Mouse (Mus musculus): ENCODE measurements at regions not wholly inside any gene's neighbourhood (a gene's known extent, or its start where the extent isn't known, plus 50 kb on each side); places are given as distances from the start of the nearest gene placed in this dataset.

DNA sequence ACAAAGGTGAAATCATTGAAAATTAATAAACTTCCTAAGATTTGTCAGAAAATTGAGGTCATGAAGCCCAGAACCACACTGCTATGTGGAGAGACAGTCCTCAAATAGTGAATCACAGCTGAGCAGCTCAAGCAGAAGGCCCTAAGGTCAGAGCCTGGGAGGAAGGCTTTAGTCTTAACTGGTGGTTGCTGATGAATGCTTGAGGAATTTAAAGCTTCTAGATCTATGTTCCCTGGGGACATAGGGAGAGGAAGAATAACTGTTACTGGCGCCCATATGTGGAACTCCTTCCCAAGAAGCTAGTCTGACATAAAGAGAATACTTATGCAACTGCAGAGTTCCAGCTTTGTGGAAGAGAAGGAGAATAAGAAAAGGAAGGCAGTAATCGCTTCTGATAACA, 919.5 kb downstream of the D3Ertd751e start:
- TF ChIP-seq CTCF (IDR thresholded peaks at IDR 0.05; ENCODE audit: borderline replicate concordance, insufficient read depth, low read length) (no peak), POLR2A (IDR thresholded peaks at IDR 0.05; ENCODE audit: low read depth, low read length) (no peak)
- no peaks in the 10 kb centered on the region for H3K4me1 ChIP-seq (ENCODE audit: control insufficient read depth, insufficient read depth, low read length)
- H3K4me3 ChIP-seq (ENCODE audit: insufficient read depth, low read length) = no peak overlapping the region
- peak overlapping the region; percentile 68 for H3K27ac ChIP-seq (ENCODE audit: insufficient read depth, low read length)

DNA sequence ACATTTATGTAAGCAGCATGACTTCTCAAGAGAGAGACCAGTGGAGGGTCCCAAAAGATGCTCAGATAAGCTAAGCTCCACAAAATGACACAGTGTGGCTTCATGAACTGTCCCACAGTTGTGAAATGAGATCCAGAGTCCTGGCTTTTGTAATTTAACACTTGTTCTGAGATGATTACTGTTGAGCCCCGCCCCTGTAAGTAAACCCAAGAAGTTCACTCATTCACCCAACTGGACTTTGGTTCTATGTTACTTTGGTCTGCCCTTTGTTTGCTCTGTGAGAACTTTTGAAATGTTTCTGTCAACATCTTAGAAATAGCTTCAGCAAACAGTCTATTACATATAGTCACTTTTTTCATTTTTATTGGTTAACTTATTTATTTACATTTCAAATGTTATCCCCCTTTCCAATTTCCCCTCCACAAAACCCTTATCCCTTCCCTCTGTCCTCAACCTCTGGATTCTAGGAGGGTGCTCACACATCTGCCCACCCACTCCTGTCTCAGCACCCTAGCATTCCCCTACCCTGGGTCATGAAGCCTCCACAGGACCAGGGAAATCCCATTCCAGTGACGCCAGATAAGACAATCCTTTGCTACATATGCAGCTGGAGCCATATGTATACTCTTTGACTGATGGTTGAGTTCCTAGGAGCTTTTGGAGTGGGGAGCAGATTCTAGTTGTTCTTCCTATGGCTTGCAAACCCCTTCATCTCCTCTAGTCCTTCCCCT, 934.4 kb downstream of the D3Ertd751e start:
- no peak overlapping the region for H3K27ac ChIP-seq (ENCODE audit: insufficient read depth, low read length)
- no peaks in the 10 kb centered on the region for H3K4me1 ChIP-seq (ENCODE audit: control insufficient read depth, insufficient read depth, low read length)
- TF ChIP-seq POLR2A (IDR thresholded peaks at IDR 0.05; ENCODE audit: low read depth, low read length) (no peak), CTCF (IDR thresholded peaks at IDR 0.05; ENCODE audit: borderline replicate concordance, insufficient read depth, low read length) (no peak)
- H3K4me3 ChIP-seq (ENCODE audit: insufficient read depth, low read length) = no peak overlapping the region

DNA sequence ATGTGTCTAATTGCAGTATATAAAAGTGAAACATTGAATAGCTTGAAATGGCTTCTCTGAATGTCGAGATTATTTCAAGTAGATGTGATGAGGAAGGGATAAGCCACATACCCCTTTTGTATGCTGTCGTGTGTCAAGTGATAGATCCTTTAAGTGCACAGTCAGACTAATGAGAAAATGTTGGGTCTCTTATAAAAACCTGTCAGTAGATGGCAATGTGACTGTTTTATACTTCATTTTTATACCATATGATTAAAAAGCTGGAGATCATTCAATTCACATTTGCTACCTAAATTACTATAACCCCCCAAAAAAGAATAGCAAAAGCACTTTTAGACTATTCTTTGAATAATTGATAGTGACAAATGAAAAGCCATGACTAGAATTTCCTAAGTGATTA, 952.3 kb downstream of the D3Ertd751e start:
- H3K27ac ChIP-seq (ENCODE audit: insufficient read depth, low read length) = no peak overlapping the region
- H3K4me1 ChIP-seq (ENCODE audit: control insufficient read depth, insufficient read depth, low read length) = no peaks in the 10 kb centered on the region
- no peak overlapping the region for H3K4me3 ChIP-seq (ENCODE audit: insufficient read depth, low read length)
- TF ChIP-seq CTCF (IDR thresholded peaks at IDR 0.05; ENCODE audit: borderline replicate concordance, insufficient read depth, low read length) (no peak), POLR2A (IDR thresholded peaks at IDR 0.05; ENCODE audit: low read depth, low read length) (no peak)

- no peak for TF ChIP-seq POLR2A (IDR thresholded peaks at IDR 0.05; ENCODE audit: low read depth, low read length)
- TF ChIP-seq CTCF (IDR thresholded peaks at IDR 0.05; ENCODE audit: borderline replicate concordance, insufficient read depth, low read length) = no peak
- Histone ChIP-seq H3K4me3 (ENCODE audit: insufficient read depth, low read length) (no peak overlapping the region), H3K27ac (ENCODE audit: insufficient read depth, low read length) (no peak overlapping the region), H3K4me1 (ENCODE audit: control insufficient read depth, insufficient read depth, low read length) (no peaks in the 10 kb centered on the region)
Observed at GRCm38 (mm10) chr3:42738910-42739309, 996.5 kb downstream of the D3Ertd751e start.

- Histone ChIP-seq H3K27ac (ENCODE audit: insufficient read depth, low read length) (peak overlapping the region; percentile 55), H3K4me1 (ENCODE audit: control insufficient read depth, insufficient read depth, low read length) (no peaks in the 10 kb centered on the region), H3K4me3 (ENCODE audit: insufficient read depth, low read length) (no peak overlapping the region)
- TF ChIP-seq POLR2A (IDR thresholded peaks at IDR 0.05; ENCODE audit: low read depth, low read length) (no peak), CTCF (IDR thresholded peaks at IDR 0.05; ENCODE audit: borderline replicate concordance, insufficient read depth, low read length) (no peak)
Observed at GRCm38 (mm10) chr3:42753130-42753529, 1010.7 kb downstream of the D3Ertd751e start.

DNA sequence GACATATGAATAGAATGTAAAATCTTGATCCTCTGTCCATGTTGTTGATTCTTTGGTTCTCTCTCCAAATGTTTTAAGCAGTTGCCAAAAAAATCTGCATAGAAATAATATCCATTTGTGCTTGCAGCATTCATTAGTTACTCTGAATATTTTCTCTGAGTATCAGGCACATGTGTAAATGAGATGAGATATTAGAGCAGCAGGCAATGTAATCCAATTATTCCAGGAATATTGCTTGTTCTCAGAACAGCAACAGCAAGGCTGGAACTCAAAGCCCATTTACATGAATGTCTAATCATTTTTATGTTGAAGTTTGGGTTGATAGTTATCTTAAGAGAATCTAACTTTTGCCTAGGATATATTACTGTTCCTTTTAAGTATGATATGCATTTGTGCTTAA, 1014.9 kb downstream of the D3Ertd751e start:
- no peak for TF ChIP-seq POLR2A (IDR thresholded peaks at IDR 0.05; ENCODE audit: low read depth, low read length)
- TF ChIP-seq CTCF (IDR thresholded peaks at IDR 0.05; ENCODE audit: borderline replicate concordance, insufficient read depth, low read length) = no peak
- H3K4me3 ChIP-seq (ENCODE audit: insufficient read depth, low read length) = no peak overlapping the region
- H3K4me1 ChIP-seq (ENCODE audit: control insufficient read depth, insufficient read depth, low read length) = no peaks in the 10 kb centered on the region
- H3K27ac ChIP-seq (ENCODE audit: insufficient read depth, low read length) = no peak overlapping the region

- Histone ChIP-seq H3K4me1 (ENCODE audit: control insufficient read depth, insufficient read depth, low read length) (no peaks in the 10 kb centered on the region), H3K27ac (ENCODE audit: insufficient read depth, low read length) (no peak overlapping the region), H3K4me3 (ENCODE audit: insufficient read depth, low read length) (no peak overlapping the region)
- TF ChIP-seq CTCF (IDR thresholded peaks at IDR 0.05; ENCODE audit: borderline replicate concordance, insufficient read depth, low read length) (no peak), POLR2A (IDR thresholded peaks at IDR 0.05; ENCODE audit: low read depth, low read length) (no peak)
Observed at GRCm38 (mm10) chr3:42757830-42758385, 1015.5 kb downstream of the D3Ertd751e start.

GRCm38 (mm10) chr3:42762205-42762604, 1019.8 kb downstream of the D3Ertd751e start:
- TF ChIP-seq POLR2A (IDR thresholded peaks at IDR 0.05; ENCODE audit: low read depth, low read length) = no peak
- TF ChIP-seq CTCF (IDR thresholded peaks at IDR 0.05; ENCODE audit: borderline replicate concordance, insufficient read depth, low read length) = no peak
- Histone ChIP-seq H3K4me3 (ENCODE audit: insufficient read depth, low read length) (no peak overlapping the region), H3K27ac (ENCODE audit: insufficient read depth, low read length) (no peak overlapping the region), H3K4me1 (ENCODE audit: control insufficient read depth, insufficient read depth, low read length) (no peaks in the 10 kb centered on the region)

DNA sequence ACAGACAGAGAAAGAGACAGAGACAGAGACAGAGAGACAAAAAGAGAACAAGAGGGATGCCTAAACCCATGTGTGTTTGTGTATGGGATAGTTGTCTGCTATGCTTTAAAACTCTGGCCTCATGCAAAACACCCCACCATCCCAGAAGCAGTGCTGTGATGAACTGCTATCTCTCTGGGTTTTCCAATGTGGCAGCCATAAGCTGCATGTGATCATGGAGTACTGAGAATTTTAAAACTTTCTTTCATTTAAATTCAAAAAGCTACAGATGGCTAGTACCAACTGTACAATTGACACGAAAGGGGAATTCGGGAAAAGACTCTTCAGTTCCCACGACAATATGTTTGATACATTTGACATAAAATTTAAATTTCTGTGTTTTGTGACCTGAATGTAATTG, 1041.1 kb downstream of the D3Ertd751e start:
- Histone ChIP-seq H3K27ac (ENCODE audit: insufficient read depth, low read length) (no peak overlapping the region), H3K4me1 (ENCODE audit: control insufficient read depth, insufficient read depth, low read length) (no peaks in the 10 kb centered on the region), H3K4me3 (ENCODE audit: insufficient read depth, low read length) (no peak overlapping the region)
- TF ChIP-seq CTCF (IDR thresholded peaks at IDR 0.05; ENCODE audit: borderline replicate concordance, insufficient read depth, low read length) = no peak
- TF ChIP-seq POLR2A (IDR thresholded peaks at IDR 0.05; ENCODE audit: low read depth, low read length) = no peak

DNA sequence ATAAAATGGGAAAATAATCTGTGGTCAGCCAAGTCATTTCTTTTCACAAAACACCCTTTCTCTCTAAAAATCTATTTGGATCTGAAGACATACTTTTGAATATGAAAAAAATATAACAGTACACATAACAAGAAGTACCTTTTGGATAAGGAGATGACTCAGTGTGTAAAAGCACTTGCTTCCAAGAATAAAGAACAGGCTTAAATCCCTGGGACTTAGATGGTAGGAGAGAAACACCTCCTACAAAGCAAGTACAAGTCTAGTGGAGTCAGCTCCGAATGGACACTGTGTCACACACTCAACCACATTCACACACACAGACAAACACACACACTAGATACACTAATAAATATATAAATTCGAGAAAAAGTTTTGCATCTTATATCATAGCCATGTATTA, 1041.8 kb downstream of the D3Ertd751e start:
- no peaks in the 10 kb centered on the region for H3K4me1 ChIP-seq (ENCODE audit: control insufficient read depth, insufficient read depth, low read length)
- TF ChIP-seq POLR2A (IDR thresholded peaks at IDR 0.05; ENCODE audit: low read depth, low read length) = no peak
- no peak for TF ChIP-seq CTCF (IDR thresholded peaks at IDR 0.05; ENCODE audit: borderline replicate concordance, insufficient read depth, low read length)
- H3K4me3 ChIP-seq (ENCODE audit: insufficient read depth, low read length) = no peak overlapping the region
- no peak overlapping the region for H3K27ac ChIP-seq (ENCODE audit: insufficient read depth, low read length)
